Mouse (Mus musculus) liver, embryonic 18 days (tissue): ENCODE data around the gene Xrcc2. TPM values are rescaled to one million over a fixed set of nuclear protein-coding genes. Genes with fewer than 3 reads are reported as not detected.

ENCODE experiments used
- polyA plus RNA-seq: library from polyadenylated mRNA; depleted of rRNA; stranded (reverse); fragments of >200 nt; gene quantifications from 2 replicates; pipeline ENCODE4 v1.2.3, GENCODE M21; 2012; rRNA removed

The Xrcc2 gene
- polyA plus RNA-seq: 2.3 and 2.4 TPM in 2 replicates

DNA sequence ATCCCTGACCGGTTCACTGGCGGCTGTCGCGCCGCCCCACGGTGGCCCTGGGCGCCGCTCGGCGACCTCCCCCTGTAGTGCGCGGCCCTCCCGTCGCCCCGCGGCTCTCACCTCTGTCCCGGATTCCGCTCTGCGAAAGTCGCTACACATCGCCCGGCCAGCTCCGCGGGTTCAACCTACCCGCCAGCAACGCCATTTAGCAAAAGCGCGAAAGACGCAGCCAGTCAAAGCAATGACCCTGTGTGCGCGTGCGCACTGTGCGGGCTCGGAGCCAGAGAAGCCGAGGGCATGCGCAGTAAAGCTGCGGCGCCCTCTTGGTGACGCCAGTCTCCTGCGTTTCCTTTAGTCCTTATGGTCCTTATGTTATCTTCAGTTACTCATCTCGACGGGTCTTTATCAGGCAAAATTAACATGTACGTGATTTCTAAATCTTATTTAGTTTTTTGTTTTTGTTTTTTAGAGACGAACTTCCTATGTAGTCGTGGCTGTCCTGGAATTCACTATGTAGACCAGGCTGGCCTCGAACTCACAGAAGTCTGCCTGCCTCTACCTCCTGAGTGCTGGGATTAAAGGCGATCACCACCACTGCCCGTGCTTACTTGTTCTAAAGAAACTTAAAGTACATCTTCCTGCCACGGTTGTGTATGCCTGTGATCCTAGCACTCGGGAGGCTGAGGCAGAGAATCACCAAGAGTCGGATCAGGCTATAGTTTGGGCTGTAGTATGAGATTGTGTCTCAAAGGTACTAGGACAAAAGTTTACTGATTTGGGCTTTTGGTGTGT is at the start of gene Xrcc2:
Gene Xrcc2 (minus strand): TSS at position 259 of the 783 bp plus-strand sequence.

Other genes starting within 250 kb of the Xrcc2 start
- 5.0 and 6.4 TPM in 2 replicates for gene Kmt2c, start 207.0 kb downstream of the Xrcc2 start, polyA plus RNA-seq
- 0.01 TPM in 1 of 2 replicates, not detected in the other for gene Cct8l1, start 189.8 kb downstream of the Xrcc2 start, polyA plus RNA-seq
- 0.35 and 0.46 TPM in 2 replicates for gene Actr3b, start 54.2 kb upstream of the Xrcc2 start, polyA plus RNA-seq
- gene Gm21663, start 236.6 kb upstream of the Xrcc2 start, polyA plus RNA-seq: not detected in 2 replicates
- not detected in 2 replicates for gene Gm21671, start 248.6 kb upstream of the Xrcc2 start, polyA plus RNA-seq